Mouse (Mus musculus) cerebellum, adult 2 months (tissue): ENCODE measurements at regions not wholly inside any gene's neighbourhood (a gene's known extent, or its start where the extent isn't known, plus 50 kb on each side); places are given as distances from the start of the nearest gene placed in this dataset.

Source experiments
- CTCF ChIP-seq: fragments of 200-500 bp; IDR thresholded peaks from 2 replicates; pipeline ENCODE4 v1.5.1; 2011; ENCODE audit warnings: low read depth, mild to moderate bottlenecking, control low read depth, low read length, moderate library complexity, borderline replicate concordance; ENCODE audit not compliant: insufficient read depth
- POLR2A ChIP-seq: fragments of 200-500 bp; IDR thresholded peaks from 2 replicates; pipeline ENCODE4 v1.6.1; 2011; ENCODE audit warnings: low read length, control low read depth, borderline replicate concordance; ENCODE audit not compliant: insufficient read depth

DNA sequence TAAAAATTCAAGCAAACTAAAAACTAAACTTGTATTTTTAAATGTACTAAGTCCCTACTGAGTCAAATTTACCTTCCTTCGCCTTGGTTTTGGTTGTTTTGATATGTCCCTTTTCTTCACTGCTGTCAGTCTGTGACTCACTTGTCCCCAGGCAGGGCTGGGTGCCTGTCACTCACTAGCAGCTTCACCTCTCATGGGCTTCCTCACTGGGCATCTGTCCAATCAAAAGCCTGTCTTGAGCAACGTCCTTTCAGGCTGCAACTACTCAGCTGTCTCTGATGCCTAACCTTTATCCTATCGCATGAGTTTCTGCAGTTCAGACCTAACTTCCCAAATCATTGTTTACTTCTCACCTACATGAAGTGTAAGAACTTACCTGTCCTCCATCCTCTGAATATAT lies 61.2 kb upstream of the Ptchd3 start:
- TF ChIP-seq POLR2A: no peak
- TF ChIP-seq CTCF: no peak
